Mouse (Mus musculus) layer of hippocampus, postnatal 25 days (tissue): ENCODE results near the gene Scaf8. TPM values are rescaled to one million over a fixed set of nuclear protein-coding genes. Genes with fewer than 3 reads are reported as not detected.
"Not testable (repeated sequence)": the region's sequence is repeated elsewhere in the genome, so short reads cannot be mapped to it uniquely, and the experiment has no call there.

Source experiments
- DNase-seq, 2 experiments: peaks; one replicate each; pipeline ENCODE4 v3.0.0; 2022; ENCODE audit warnings: mixed read lengths in 2 of 2, low spot score in 1 of 2; ENCODE audit errors: extremely low spot score in 1 of 2
- total RNA-seq, 2 experiments: library from RNA; stranded (reverse); gene quantifications; 2 replicates each; pipeline ENCODE4 v1.2.3; 2021

Gene Scaf8
- total RNA-seq: 10 to 100 TPM; 49.9 to 58.4 TPM

DNA sequence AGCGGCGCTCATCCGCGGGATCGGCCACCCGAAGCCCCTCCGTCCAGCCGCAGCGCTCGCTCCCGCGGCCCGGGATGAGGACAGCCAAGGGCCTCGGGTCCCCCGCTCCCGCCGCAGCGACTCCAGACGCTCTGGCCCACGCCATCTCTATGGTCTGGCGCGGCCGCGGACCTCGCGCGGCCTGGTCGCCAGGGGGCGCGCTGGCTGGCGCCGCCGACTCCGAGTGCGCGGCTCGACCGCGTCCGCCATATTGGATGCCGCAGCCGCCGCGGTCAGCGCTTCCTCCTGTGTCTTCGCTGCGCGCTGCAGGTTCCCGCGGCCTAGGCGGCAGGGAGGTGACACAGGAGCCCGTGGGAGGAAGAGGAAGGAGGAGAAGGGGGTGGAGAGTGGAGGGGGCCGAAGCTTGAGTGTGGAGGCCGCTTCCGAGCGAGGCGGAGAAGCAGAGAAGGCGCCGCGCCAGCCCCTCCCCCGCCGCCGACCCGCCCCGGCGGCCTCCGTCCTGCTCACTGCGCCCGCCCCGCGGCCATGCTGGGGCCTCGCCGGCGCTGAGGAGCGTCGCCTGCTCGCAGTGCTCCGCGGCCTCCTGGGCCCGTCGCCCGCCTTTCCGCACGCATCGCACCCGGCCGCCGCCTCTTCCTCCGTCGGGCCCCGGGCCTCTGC, at the start of gene Scaf8:
Gene Scaf8 (plus strand): TSS at position 253 of the 660 bp plus-strand sequence.
- peak; percentile 85 to 98 for DNase-seq

DNA sequence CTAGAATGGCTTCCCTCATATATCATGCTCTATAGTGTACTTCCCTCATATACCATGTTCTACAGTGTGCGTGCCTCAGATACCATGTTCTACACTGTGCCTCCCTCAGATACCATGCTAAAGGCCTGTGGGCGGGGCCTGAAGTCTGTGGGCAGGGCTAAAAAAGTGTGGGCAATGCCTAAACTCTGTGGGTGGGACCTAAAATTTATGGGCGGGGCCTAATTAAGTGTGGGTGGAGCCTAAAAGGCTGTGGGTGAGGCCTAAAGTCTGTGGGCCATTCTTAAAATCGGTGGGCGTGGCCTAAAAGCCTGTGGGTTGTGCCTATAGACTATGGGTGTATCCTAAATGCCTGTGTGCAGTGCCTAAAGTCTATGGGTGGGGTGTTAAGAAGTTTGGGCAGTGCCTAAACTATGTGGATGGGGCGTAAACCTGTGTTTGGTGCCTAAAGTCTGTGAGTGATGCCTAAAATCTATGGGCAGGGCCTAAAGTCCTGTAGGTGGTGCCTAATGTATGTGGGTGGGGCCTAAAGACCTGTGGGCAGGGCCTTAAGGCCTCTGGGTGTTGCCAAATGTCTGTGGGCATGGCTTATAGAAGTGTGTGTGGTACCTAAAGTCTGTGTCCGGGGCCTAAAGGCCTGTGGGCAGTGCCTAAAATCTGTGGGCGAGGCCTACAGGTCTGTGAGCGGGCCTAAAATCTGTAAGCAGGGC, 39.5 kb upstream of the Scaf8 start:
- DNase-seq: no peak

DNA sequence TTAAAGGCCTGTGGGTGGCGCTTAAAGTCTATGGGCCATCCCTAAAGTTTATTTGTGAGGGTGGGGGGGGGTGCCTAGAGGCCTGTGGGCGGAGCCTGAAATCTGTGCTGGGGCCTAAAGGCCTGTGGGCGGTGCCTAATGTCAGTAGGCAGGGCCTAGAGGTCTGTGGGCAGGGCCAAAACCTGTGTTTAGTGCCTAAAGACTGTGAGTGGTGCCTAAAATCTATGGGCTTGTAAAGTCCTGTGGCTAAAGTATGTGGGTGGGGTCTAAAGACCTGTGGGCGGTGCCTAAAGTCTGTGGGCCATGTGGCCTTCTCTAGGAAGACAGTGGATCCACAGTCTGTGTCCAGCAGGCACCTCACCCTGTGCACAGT, 38.9 kb upstream of the Scaf8 start:
- no peak for DNase-seq

DNA sequence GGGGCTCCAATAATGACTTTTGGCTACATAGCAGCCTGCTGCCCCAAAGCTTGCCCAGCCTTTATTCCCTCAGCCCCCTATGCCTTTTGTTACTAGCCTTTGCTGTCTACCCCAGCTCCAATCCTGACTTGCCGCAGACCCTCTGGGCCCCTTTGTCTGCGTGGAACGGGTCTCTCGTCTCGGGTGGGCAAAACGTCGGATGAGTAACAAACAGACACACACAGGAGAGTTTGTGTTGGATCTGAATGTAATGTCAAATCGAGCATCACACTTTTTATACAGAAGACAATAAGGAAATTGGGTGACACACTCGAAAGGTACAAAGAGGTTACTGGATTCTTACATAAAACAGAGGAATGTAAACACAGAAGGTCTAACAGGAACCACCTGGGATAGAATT, 36.8 kb upstream of the Scaf8 start:
- not testable (repeated sequence) for DNase-seq

DNA sequence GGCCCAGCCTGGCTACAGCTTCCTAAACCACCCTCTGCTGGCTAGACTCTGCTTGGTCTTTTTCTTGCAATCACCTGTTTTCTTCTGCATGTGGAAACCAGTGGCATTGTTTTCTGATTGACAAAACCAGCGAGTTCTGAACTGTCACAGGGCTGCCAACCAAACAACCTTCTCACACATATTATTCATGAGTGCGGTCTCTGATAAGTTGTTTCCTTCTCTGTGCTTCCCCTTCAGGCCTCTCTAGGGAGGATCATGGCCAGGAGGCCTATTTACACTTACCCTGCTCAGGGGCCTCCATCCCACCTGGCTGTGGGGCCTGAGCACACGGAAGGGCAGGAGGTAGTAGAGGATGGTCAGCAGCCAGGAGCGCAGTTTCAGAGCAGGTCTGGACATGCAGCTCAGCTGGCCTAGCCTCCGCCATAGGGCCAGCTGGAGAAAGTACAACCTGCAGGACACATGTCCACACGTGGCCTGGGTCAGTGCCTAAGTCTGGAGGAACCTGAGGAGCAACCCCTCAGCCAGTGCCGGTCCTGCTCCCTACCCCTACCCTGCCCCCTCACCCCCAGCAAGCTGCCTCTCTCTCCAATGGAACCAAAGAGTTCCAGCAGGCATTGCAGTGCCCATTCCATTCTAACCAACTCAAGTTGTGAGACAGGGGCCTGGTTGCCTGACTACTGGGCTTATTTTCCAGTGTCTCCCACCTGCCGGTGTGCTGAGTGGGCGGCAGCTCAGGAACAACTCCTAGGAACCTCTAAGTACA, 34.0 kb upstream of the Scaf8 start:
- DNase-seq: not testable (repeated sequence)

DNA sequence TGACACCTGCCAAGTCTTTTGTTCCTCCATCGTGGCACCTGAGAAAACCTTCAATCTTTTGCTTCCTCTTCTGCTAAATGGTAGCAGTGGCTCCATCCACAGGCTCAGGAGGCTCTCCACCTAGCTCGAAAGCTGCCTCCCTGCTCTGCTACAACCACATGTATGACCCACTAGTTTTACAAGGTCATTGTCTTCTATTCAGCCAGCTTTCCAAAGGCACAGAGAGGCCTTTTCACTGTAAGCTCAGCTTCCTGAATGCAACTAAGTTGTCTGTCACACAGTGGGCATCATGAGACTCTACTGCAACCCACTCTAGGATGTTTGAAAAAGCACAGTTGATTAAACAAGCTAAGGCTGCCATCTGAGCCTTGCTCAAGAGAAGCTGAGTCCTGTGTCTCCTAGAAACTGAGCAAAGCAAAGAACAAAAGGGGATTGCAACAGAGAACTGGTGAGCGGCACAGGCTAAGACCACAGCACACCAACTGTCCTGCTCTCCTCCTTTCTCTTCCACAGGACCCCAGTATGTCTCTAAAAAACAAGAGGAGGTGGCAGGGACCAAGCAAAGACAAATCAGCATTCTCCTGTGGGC, 33.2 kb upstream of the Scaf8 start:
- peak; percentile 63 to 100 for DNase-seq

- peak; percentile 27 to 62 for DNase-seq
These were observed 32.5 kb upstream of the Scaf8 start for GRCm38 (mm10) chr17:3082125-3082755.

- DNase-seq: peak; percentile 33 to 52
These were observed 31.7 kb upstream of the Scaf8 start for GRCm38 (mm10) chr17:3082756-3083749.

- DNase-seq: peak in 1 of 2 experiments; percentile 90
These were observed 30.8 kb upstream of the Scaf8 start for GRCm38 (mm10) chr17:3083886-3084550.

DNA sequence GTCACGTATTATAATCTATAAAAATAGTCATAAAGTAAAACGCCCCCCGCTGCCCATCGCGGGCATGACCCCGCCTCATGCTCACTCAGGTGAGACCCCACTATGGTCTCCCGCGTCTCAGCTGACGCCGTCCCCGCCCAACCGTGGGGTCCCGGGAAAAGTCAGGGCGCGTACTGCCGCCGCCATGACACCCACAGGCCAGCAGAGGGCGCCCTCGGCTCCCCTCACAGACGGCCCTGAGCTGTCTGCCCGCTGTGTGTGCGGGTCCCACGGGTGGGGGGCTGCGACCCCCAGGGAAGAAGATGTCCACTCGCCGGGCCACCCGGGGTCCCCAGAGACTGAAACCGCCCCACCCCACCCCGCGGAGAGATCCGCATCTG, 30.2 kb upstream of the Scaf8 start:
- peak; percentile 81 to 87 for DNase-seq

- no peak for DNase-seq
These were observed 29.6 kb upstream of the Scaf8 start for GRCm38 (mm10) chr17:3085152-3085551.

DNA sequence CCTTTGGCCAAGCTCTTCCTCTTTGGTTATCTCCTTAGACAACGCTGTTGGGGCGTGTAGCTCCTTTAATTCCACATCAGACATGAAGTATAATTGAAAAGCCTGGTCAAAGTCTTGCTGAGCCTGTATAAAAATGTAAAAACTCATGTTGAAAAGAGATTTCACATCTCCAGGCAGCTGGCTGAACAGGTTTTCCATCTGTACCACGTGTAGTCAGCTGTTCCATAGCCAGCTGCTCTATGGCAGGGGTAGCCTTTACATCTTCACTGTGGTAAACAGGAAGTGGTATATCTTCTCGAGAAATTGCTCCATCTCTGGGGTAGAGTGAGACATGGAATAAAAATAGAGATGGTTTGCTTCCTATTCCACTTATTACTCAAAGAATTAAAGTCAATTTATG, 22.1 kb upstream of the Scaf8 start:
- no peak for DNase-seq

DNA sequence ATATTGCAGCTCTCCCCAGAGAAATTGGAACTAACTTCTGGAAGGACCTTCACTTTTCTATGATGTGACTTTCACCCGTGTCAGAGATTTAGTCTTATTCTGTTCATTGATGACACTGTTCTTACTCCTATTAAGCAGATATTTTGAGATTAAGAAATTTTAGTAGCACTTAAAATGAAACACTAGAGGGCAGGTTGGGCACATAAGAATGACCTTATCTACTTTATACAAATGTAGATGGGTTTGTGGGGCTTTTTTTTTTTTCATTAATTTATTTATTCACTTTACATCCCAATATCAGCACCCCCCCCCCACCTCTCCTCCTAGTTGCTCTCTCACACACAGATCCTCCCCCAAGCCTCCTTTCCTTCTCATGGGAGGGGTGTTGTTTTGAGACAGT, 15.5 kb upstream of the Scaf8 start:
- DNase-seq: not testable (repeated sequence)

GRCm38 (mm10) chr17:3102336-3103165, 12.2 kb upstream of the Scaf8 start:
- no peak for DNase-seq

DNA sequence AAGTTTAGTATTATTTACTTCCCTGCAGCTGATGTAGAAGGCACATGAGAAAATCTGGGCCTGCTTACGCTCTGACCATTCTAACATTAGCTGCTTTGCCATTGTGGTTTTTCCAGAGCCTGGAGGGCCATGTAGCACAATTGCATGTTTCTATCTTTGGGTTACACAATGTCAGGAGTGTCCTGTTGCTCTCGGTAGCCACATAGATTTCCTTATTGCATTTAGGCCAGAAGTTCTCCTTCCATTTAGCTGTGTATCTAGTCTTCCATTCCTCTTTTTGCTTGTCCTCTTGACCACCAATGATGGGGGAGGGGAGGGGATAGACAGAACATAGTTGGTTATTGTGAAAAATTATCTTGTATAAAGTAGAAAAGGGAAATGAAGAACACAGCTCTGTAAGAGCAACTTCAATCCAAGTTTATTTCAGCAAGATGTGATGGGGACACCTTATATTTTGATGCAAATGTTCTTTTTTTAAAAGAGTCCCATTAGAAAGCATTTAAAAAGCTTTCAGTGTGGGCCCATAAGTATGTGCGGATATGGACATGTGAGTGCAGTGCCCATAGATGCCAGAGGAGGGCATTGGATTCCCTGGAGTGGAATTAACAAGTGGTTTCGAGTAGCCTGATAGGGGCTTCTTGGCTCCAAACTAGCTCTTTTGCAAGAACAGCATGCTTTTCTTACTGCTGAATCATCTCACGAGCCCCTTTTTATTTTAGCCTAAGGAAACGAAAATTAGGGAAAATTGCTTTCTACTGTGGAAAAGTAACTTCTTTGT, 10.4 kb upstream of the Scaf8 start:
- no peak for DNase-seq

- no peak for DNase-seq
These were observed 9.8 kb upstream of the Scaf8 start for GRCm38 (mm10) chr17:3105022-3105421.

- DNase-seq: no peak
These were observed 925 bp upstream of the Scaf8 start for GRCm38 (mm10) chr17:3113737-3114357.
